Mouse (Mus musculus): ENCODE measurements around the gene Gm960.

DNA sequence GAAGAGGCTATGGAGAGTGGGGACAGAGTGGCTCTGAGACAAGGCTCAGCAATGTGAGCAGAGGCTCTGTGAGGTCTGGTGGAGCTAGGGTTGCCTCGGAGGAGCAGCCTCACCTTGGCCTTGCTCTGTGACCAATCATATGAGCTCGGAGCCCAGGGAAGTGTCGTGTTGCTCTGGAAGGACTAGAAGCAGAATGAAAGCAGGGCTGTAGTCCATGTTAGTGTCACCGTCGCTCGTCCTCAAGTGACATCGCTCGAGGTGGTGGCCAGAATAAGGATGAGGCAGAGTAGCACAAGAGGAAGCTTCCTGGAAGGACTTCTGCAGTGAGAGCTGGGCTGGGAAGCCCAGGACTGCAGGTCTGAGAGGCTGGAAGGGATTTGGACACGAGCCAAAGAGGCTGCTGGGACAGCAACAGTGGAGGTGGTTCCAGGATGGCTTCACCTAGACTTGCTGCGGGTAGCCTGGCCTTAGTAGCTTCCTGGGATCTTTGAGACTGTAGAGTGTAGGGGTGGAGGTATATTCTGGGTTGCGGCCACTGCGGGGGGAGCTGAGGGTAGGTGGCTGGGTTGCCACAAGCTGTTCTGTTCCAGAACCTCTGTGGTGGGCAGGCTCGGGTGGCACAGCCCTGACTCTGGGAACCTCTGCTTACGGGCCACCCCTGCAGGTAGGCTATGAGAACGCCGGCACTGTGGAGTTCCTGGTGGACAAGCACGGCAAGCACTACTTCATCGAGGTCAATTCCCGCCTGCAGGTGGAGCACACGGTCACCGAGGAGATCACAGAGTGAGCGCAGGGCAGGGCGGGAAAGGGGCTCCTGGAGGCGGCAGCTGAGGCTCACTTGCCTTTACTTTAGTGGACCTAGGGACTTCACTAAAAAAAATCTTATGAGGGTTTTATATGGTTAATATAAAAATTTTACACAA, 94.4 kb downstream of the Gm960 start:
- TF ChIP-seq CTCF (IDR thresholded peaks at IDR 0.05; ENCODE audit: low read depth, low read length) (no peak), GATA1 (IDR thresholded peaks at IDR 0.05; ENCODE audit: borderline replicate concordance, low read length) (no peak), TAL1 (conservative IDR thresholded peaks at IDR 0.05; ENCODE audit: low read depth, low read length) (no peak), GATA2 (IDR thresholded peaks at IDR 0.05; ENCODE audit: borderline replicate concordance, low read depth, low read length) (no peak), POLR2AphosphoS5 (IDR thresholded peaks at IDR 0.05; ENCODE audit: insufficient replicate concordance, low read depth, low read length) (no peak)
